Mouse (Mus musculus) kidney, adult 2 months (tissue): ENCODE data around the gene Prdm16. TPM values are rescaled to one million over a fixed set of nuclear protein-coding genes. Genes with fewer than 3 reads are reported as not detected.

Source experiments
- DNase-seq: peaks from one replicate; pipeline ENCODE4 v3.0.0; 2021
- H3K27ac ChIP-seq: fragments of 200-500 bp; 2 replicates; pipeline ENCODE4 v1.5.1; 2012; ENCODE audit warnings: low read depth, low read length, control low read depth, inconsistent platforms; ENCODE audit not compliant: insufficient read depth
- H3K27me3 ChIP-seq: fragments of 200-500 bp; replicated peaks from 2 replicates; pipeline ENCODE4 v1.6.1; 2012; ENCODE audit warnings: mild to moderate bottlenecking, moderate library complexity, low read length, inconsistent platforms; ENCODE audit not compliant: control insufficient read depth, insufficient read depth
- H3K36me3 ChIP-seq: fragments of 200-500 bp; 2 replicates; pipeline ENCODE4 v1.6.1; 2012; ENCODE audit warnings: mild to moderate bottlenecking, moderate library complexity, low read length, inconsistent platforms; ENCODE audit not compliant: control insufficient read depth, insufficient read depth
- H3K4me1 ChIP-seq: fragments of 200-500 bp; 2 replicates; pipeline ENCODE4 v1.6.1; 2011; ENCODE audit warnings: low read length; ENCODE audit not compliant: control insufficient read depth, insufficient read depth
- H3K4me3 ChIP-seq: fragments of 200-500 bp; 2 replicates; pipeline ENCODE4 v1.5.1; 2011; ENCODE audit warnings: mild to moderate bottlenecking, low read depth, low read length, control low read depth; ENCODE audit not compliant: insufficient read depth
- CTCF ChIP-seq: fragments of 200-500 bp; conservative IDR thresholded peaks from 2 replicates; pipeline ENCODE4 v1.5.1; 2011; ENCODE audit warnings: low read depth, mild to moderate bottlenecking, control low read depth, low read length, moderate library complexity, mixed read lengths; ENCODE audit not compliant: insufficient read depth, insufficient read length
- POLR2A ChIP-seq: fragments of 200-500 bp; IDR thresholded peaks from one replicate; pipeline ENCODE4 v1.6.1; 2011; ENCODE audit warnings: low read depth, low read length, control low read depth
- WGBS: fragments of 180-500 bp; shearing (Covaris S2); methylation state at CpG from one replicate; pipeline ENCODE4 v1.1.7; 2018; 5-methylcytosine and 5-hydroxymethylcytosine counted together
- polyA plus RNA-seq: library from polyadenylated mRNA; depleted of rRNA; stranded (reverse); fragments of >200 nt; gene quantifications from 2 replicates; pipeline ENCODE4 v1.2.3, GENCODE M21; 2012

Prdm16 gene
- polyA plus RNA-seq, 1 experiment: 7.1 TPM

DNA sequence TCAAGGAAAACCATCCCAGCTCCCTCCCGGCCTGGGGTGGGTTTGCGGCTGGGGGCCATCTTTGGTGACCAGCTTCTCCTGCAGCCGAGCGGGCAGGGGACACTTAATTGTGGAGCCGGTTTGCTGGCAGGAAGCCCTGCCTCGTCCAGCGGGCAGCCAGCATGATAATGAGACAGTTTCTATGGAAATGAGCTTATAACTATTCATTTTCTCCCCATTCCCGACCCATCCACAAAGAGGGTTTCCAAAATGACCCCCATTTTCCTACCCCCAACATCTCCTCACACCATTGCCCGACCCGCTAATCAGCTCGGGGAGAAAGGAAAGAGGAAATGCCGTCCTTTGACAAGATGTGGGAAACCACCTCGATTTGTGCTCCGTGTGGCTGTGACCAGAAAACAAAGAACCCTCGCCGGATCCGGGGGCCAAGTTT, 86.7 kb downstream of the Prdm16 start:
- H3K27ac ChIP-seq: no peak overlapping the region
- no peaks in the 10 kb centered on the region for H3K27me3 ChIP-seq
- DNase-seq: no peak
- H3K4me1 ChIP-seq: no peaks in the 10 kb centered on the region
- H3K36me3 ChIP-seq: no peaks in the 10 kb centered on the region
- H3K4me3 ChIP-seq: no peak overlapping the region
- TF ChIP-seq CTCF (no peak), POLR2A (no peak)
- 26% methylated on average over 17 of the region's 17 CpGs for WGBS

DNA sequence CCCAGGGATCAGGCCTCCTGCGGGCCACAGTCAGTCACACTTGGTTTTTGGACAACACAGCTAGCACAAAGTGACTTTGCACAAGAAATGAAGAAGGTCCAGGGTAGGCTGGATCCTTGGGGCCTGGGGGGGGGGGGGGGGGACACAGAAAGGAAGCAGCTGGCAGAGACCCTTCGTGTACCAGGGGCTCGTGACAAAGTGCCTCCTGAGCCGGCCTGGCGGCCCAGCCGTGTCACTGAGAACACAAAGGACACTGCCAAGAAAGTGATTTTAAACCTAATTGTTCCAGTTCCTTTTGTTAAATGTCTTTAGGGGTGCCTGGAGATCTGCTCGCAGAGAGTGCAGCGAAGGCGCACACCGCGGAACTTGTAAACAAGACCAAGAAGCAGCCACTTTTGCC, 87.2 kb downstream of the Prdm16 start:
- Histone ChIP-seq H3K27me3 (no peaks in the 10 kb centered on the region), H3K4me1 (no peaks in the 10 kb centered on the region), H3K36me3 (no peaks in the 10 kb centered on the region), H3K4me3 (no peak overlapping the region), H3K27ac (no peak overlapping the region)
- WGBS: 74% methylated on average over 11 of the region's 11 CpGs
- TF ChIP-seq POLR2A (no peak), CTCF (no peak)
- DNase-seq: no peak

DNA sequence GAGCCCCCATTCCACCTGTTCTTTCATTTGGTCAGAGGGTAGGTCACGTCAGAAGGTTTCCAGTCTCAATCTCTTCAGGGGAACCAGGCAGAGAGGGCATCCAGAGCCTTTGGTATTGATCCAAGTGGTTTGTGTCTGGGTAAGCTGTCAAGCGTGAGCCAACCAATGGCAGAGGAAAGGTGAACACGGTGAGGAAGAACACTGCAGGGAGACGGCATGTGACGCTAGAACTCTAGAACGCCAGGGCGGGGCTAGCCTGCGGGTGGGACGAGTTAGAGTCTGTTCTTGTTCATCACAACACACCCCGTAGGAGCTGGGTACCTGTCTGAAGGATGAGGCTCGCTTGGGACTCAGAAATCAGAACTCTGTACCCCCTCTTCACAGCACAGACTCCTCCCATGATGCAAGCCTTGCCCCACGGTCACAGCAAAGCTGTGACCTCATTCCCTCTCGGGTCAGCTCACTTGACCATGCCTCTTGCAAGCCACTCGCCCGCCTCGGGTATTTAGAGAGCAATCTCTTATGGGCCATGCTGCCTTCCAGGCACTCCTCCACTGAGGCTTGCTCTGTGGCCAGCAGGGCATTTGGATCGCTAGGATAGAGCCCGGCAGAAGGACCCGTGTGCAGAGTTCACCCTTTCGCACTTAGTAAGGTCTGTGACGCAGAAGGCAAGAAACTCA, 89.4 kb downstream of the Prdm16 start:
- Histone ChIP-seq H3K4me3 (no peak overlapping the region), H3K27me3 (no peaks in the 10 kb centered on the region), H3K4me1 (no peaks in the 10 kb centered on the region), H3K36me3 (no peaks in the 10 kb centered on the region), H3K27ac (no peak overlapping the region)
- TF ChIP-seq CTCF (no peak), POLR2A (no peak)
- 47% methylated on average over 21 of the region's 21 CpGs for WGBS
- no peak for DNase-seq

DNA sequence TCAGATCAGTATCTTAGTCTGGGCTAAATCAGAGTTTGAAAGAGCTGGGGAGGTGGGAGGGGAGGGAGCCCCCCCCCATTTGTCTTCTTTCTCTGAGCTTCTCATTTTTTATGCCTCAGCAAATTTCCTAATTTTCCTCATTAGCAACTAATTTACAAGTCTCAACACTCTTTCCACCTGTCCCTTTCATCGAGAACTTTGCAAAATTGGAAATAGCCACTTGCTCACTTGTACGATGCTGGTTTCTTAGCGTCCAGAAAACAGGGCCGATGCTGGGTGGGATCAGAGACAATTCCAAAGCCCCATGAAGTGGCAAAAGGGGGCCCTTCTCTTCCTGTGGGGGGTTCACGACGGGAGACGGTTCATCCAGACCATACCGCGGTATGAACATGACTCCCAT, 91.4 kb downstream of the Prdm16 start:
- Histone ChIP-seq H3K4me1 (no peaks in the 10 kb centered on the region), H3K36me3 (no peaks in the 10 kb centered on the region), H3K27me3 (no peaks in the 10 kb centered on the region), H3K4me3 (no peak overlapping the region), H3K27ac (no peak overlapping the region)
- DNase-seq: no peak
- TF ChIP-seq POLR2A (no peak), CTCF (no peak)
- 62% methylated on average over 9 of the region's 9 CpGs for WGBS

DNA sequence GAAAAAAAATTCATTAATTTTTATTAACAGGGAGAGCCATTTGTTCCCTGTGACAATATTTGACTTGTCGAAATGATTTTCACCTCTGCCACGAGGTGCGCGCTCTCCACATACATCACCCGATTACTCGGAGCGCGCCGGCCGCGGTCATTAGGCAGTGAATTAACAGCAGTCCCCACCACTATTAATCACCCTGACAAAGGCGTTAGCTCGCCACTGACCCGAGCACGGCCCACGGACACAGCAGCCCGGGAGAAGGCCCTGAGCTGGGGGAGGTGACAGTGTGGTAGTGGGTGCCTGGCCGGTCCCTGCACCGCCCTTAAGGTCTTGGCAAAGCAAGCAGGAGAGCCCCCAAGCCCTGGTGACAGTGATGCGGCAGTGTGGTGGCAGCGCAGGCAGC, 92.8 kb downstream of the Prdm16 start:
- TF ChIP-seq POLR2A (no peak), CTCF (no peak)

DNA sequence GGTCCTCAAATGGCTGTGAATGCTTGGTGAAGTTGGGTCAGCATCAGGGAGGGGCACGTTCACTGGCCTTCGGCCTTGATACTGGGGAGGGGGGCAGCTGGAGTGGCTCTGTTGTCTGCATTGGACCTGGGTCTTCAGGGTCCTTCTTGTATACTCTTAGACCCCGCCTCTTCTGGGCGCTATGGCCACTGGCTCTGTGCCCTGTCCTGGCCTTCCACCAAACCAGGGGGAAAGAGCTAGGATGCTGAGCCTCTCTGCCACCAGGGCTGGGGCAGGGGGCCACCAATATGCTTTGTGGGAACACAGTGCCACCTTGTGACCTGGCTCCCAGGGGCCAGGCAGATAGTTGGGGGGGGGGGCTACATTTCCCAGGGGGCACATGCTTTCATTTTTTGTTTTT, 93.5 kb downstream of the Prdm16 start:
- Histone ChIP-seq H3K27ac (no peak overlapping the region), H3K4me1 (no peaks in the 10 kb centered on the region), H3K4me3 (no peak overlapping the region), H3K27me3 (no peaks in the 10 kb centered on the region), H3K36me3 (no peaks in the 10 kb centered on the region)
- WGBS: 57% methylated on average over 4 of the region's 4 CpGs
- TF ChIP-seq POLR2A (no peak), CTCF (no peak)
- no peak for DNase-seq

More for the DNA sequence above, 92.8 kb downstream of the Prdm16 start:
- Histone ChIP-seq H3K27me3 (no peaks in the 10 kb centered on the region), H3K4me3 (no peak overlapping the region), H3K36me3 (no peaks in the 10 kb centered on the region), H3K27ac (no peak overlapping the region), H3K4me1 (no peaks in the 10 kb centered on the region)
- no peak for DNase-seq
- WGBS: 22% methylated on average over 21 of the region's 21 CpGs

DNA sequence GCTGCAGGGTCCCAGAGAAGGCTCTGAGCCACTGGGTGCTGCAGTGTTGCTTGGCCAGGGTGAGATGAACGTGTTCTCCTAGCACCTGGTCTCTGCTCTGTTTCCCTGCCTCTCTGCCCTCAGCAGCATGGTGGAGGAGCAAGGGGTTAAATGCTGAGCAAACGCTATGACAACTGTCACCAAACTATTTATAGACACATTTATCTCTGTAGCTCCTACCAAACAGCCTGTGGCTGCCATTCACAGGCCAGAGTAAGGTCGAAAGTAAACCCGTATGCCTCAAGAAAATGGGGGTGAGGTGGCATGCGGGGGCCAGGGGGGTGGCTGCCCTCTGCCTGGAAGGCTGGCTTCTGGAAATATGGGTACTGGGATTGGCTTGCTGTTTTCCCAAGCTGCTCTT, 94.1 kb downstream of the Prdm16 start:
- Histone ChIP-seq H3K27me3 (no peaks in the 10 kb centered on the region), H3K4me1 (no peaks in the 10 kb centered on the region), H3K27ac (no peak overlapping the region), H3K4me3 (no peak overlapping the region), H3K36me3 (no peaks in the 10 kb centered on the region)
- TF ChIP-seq CTCF (no peak), POLR2A (no peak)
- DNase-seq: no peak
- WGBS: 46% methylated on average over 5 of the region's 5 CpGs
